Mouse (Mus musculus): Measurements from ENCODE around the gene Clic3. TPM values are rescaled to one million over a fixed set of nuclear protein-coding genes. Genes with fewer than 3 reads are reported as not detected.

Clic3 gene
- polyA plus RNA-seq, 1 experiment from 2014 or later: 0.47 TPM

Small RNA genes lying within 50 kb of the gene (microRNA-seq; reads per million reads assigned to microRNA genes)
- gene Mir3087 (ENCODE audit: borderline number of aligned reads): not detected

Other genes starting within 250 kb of the Clic3 start
- gene Nelfb, start 245.3 kb upstream of the Clic3 start, polyA plus RNA-seq (2014; fragmentation: Nextera tagmentation; extraction: Ambion mirVana): 62.9 and 69.0 TPM in 2 replicates
- not detected in 2 replicates for gene Stpg3, start 242.2 kb upstream of the Clic3 start, polyA plus RNA-seq (2014; fragmentation: Nextera tagmentation; extraction: Ambion mirVana)
- gene Fam166a, start 238.1 kb upstream of the Clic3 start, polyA plus RNA-seq (2014; fragmentation: Nextera tagmentation; extraction: Ambion mirVana): 0.44 TPM in 1 of 2 replicates, not detected in the other
- 449 and 481 TPM in 2 replicates for gene Tubb4b, start 232.1 kb upstream of the Clic3 start, polyA plus RNA-seq (2014; fragmentation: Nextera tagmentation; extraction: Ambion mirVana)
- not detected in 2 replicates for gene Slc34a3, start 222.5 kb upstream of the Clic3 start, polyA plus RNA-seq (2014; fragmentation: Nextera tagmentation; extraction: Ambion mirVana)
- 0.42 TPM in 1 of 2 replicates, not detected in the other for gene Rnf224, start 220.1 kb upstream of the Clic3 start, polyA plus RNA-seq (2014; fragmentation: Nextera tagmentation; extraction: Ambion mirVana)
- 5.2 and 7.1 TPM in 2 replicates for gene Rnf208, start 214.6 kb upstream of the Clic3 start, polyA plus RNA-seq (2014; fragmentation: Nextera tagmentation; extraction: Ambion mirVana)
- not detected in 2 replicates for gene Cysrt1, start 214.4 kb upstream of the Clic3 start, polyA plus RNA-seq (2014; fragmentation: Nextera tagmentation; extraction: Ambion mirVana)
- gene AL732309.1, start 210.0 kb upstream of the Clic3 start, polyA plus RNA-seq (2014; fragmentation: Nextera tagmentation; extraction: Ambion mirVana): 2.5 and 2.9 TPM in 2 replicates
- gene Tmem203, start 201.4 kb upstream of the Clic3 start, polyA plus RNA-seq (2014; fragmentation: Nextera tagmentation; extraction: Ambion mirVana): 12.9 and 16.0 TPM in 2 replicates
- 3.3 TPM in 2 replicates for gene Tprn, start 194.2 kb upstream of the Clic3 start, polyA plus RNA-seq (2014; fragmentation: Nextera tagmentation; extraction: Ambion mirVana)
- 156 and 175 TPM in 2 replicates for gene Ssna1, start 184.4 kb upstream of the Clic3 start, polyA plus RNA-seq (2014; fragmentation: Nextera tagmentation; extraction: Ambion mirVana)
- 73.0 and 76.1 TPM in 2 replicates for gene Anapc2, start 184.4 kb upstream of the Clic3 start, polyA plus RNA-seq (2014; fragmentation: Nextera tagmentation; extraction: Ambion mirVana)
- gene Tmem210, start 168.7 kb upstream of the Clic3 start, polyA plus RNA-seq (2014; fragmentation: Nextera tagmentation; extraction: Ambion mirVana): not detected in 2 replicates
- gene Lrrc26, start 166.9 kb upstream of the Clic3 start, polyA plus RNA-seq (2014; fragmentation: Nextera tagmentation; extraction: Ambion mirVana): not detected in 2 replicates
- gene Grin1, start 137.7 kb upstream of the Clic3 start, polyA plus RNA-seq (2014; fragmentation: Nextera tagmentation; extraction: Ambion mirVana): 0.96 and 1.1 TPM in 2 replicates
- 47.9 and 68.4 TPM in 2 replicates for gene Man1b1, start 124.5 kb upstream of the Clic3 start, polyA plus RNA-seq (2014; fragmentation: Nextera tagmentation; extraction: Ambion mirVana)
- gene Dpp7, start 100.5 kb upstream of the Clic3 start, polyA plus RNA-seq (2014; fragmentation: Nextera tagmentation; extraction: Ambion mirVana): 13.1 and 14.0 TPM in 2 replicates
- gene Uap1l1, start 91.2 kb upstream of the Clic3 start, polyA plus RNA-seq (2014; fragmentation: Nextera tagmentation; extraction: Ambion mirVana): 10.8 and 11.2 TPM in 2 replicates
- gene Sapcd2, start 84.5 kb upstream of the Clic3 start, polyA plus RNA-seq (2014; fragmentation: Nextera tagmentation; extraction: Ambion mirVana): 16.0 and 18.2 TPM in 2 replicates
- gene Entpd2, start 61.0 kb upstream of the Clic3 start, polyA plus RNA-seq (2014; fragmentation: Nextera tagmentation; extraction: Ambion mirVana): 0.18 and 0.20 TPM in 2 replicates
- 16.8 and 18.9 TPM in 2 replicates for gene Npdc1, start 57.5 kb upstream of the Clic3 start, polyA plus RNA-seq (2014; fragmentation: Nextera tagmentation; extraction: Ambion mirVana)
- not detected in 2 replicates for gene Fut7, start 33.6 kb upstream of the Clic3 start, polyA plus RNA-seq (2014; fragmentation: Nextera tagmentation; extraction: Ambion mirVana)
- gene Abca2, start 28.1 kb upstream of the Clic3 start, polyA plus RNA-seq (2014; fragmentation: Nextera tagmentation; extraction: Ambion mirVana): 2.0 and 3.4 TPM in 2 replicates
- gene Paxx, start 4.3 kb downstream of the Clic3 start, polyA plus RNA-seq (2014; fragmentation: Nextera tagmentation; extraction: Ambion mirVana): 16.5 and 20.0 TPM in 2 replicates
- gene Ptgds, start 13.2 kb downstream of the Clic3 start, polyA plus RNA-seq (2014; fragmentation: Nextera tagmentation; extraction: Ambion mirVana): 0.66 and 1.1 TPM in 2 replicates
- gene Lcn12, start 37.1 kb downstream of the Clic3 start, polyA plus RNA-seq (2014; fragmentation: Nextera tagmentation; extraction: Ambion mirVana): not detected in 2 replicates
- 66.7 and 78.7 TPM in 2 replicates for gene Fbxw5, start 43.9 kb downstream of the Clic3 start, polyA plus RNA-seq (2014; fragmentation: Nextera tagmentation; extraction: Ambion mirVana)
- 3.4 and 3.7 TPM in 2 replicates for gene C8g, start 44.9 kb downstream of the Clic3 start, polyA plus RNA-seq (2014; fragmentation: Nextera tagmentation; extraction: Ambion mirVana)
- 20.3 and 21.9 TPM in 2 replicates for gene Traf2, start 90.1 kb downstream of the Clic3 start, polyA plus RNA-seq (2014; fragmentation: Nextera tagmentation; extraction: Ambion mirVana)
- gene Edf1, start 101.0 kb downstream of the Clic3 start, polyA plus RNA-seq (2014; fragmentation: Nextera tagmentation; extraction: Ambion mirVana): 318 and 356 TPM in 2 replicates
- 3.2 and 5.5 TPM in 2 replicates for gene Mamdc4, start 118.0 kb downstream of the Clic3 start, polyA plus RNA-seq (2014; fragmentation: Nextera tagmentation; extraction: Ambion mirVana)
- gene Phpt1, start 118.4 kb downstream of the Clic3 start, polyA plus RNA-seq (2014; fragmentation: Nextera tagmentation; extraction: Ambion mirVana): 167 and 172 TPM in 2 replicates
- 0.21 TPM in 1 of 2 replicates, not detected in the other for gene Ajm1, start 124.9 kb downstream of the Clic3 start, polyA plus RNA-seq (2014; fragmentation: Nextera tagmentation; extraction: Ambion mirVana)
- 35.9 and 40.0 TPM in 2 replicates for gene Rabl6, start 151.7 kb downstream of the Clic3 start, polyA plus RNA-seq (2014; fragmentation: Nextera tagmentation; extraction: Ambion mirVana)
- gene Ccdc183, start 160.8 kb downstream of the Clic3 start, polyA plus RNA-seq (2014; fragmentation: Nextera tagmentation; extraction: Ambion mirVana): 0.11 and 0.20 TPM in 2 replicates
- 14.6 and 18.4 TPM in 2 replicates for gene Tmem141, start 165.2 kb downstream of the Clic3 start, polyA plus RNA-seq (2014; fragmentation: Nextera tagmentation; extraction: Ambion mirVana)
- 1.0 and 1.1 TPM in 2 replicates for gene Fcna, start 171.2 kb downstream of the Clic3 start, polyA plus RNA-seq (2014; fragmentation: Nextera tagmentation; extraction: Ambion mirVana)
- not detected in 2 replicates for gene Lcn8, start 196.3 kb downstream of the Clic3 start, polyA plus RNA-seq (2014; fragmentation: Nextera tagmentation; extraction: Ambion mirVana)
- not detected in 2 replicates for gene Lcn5, start 201.1 kb downstream of the Clic3 start, polyA plus RNA-seq (2014; fragmentation: Nextera tagmentation; extraction: Ambion mirVana)
- not detected in 2 replicates for gene Lcn6, start 219.9 kb downstream of the Clic3 start, polyA plus RNA-seq (2014; fragmentation: Nextera tagmentation; extraction: Ambion mirVana)
- gene Lcn10, start 225.9 kb downstream of the Clic3 start, polyA plus RNA-seq (2014; fragmentation: Nextera tagmentation; extraction: Ambion mirVana): not detected in 2 replicates
- gene Obp2a, start 243.2 kb downstream of the Clic3 start, polyA plus RNA-seq (2014; fragmentation: Nextera tagmentation; extraction: Ambion mirVana): not detected in 2 replicates
- gene Bmyc, start 249.9 kb downstream of the Clic3 start, polyA plus RNA-seq (2014; fragmentation: Nextera tagmentation; extraction: Ambion mirVana): 42.9 and 49.9 TPM in 2 replicates

Measured in heart, embryonic 11.5 days (tissue).